Mouse (Mus musculus) intestine, postnatal 0 days (tissue): ENCODE results near the gene Map4. TPM values are rescaled to one million over a fixed set of nuclear protein-coding genes. Genes with fewer than 3 reads are reported as not detected.

ENCODE experiments used
- ATAC-seq: fragments of 200-750 bp; cut with Nextera tagmentation; 2 replicates; pipeline ENCODE4 v1.8.0; 2017; ENCODE audit warnings: mild to moderate bottlenecking, moderate TSS enrichment, moderate library complexity
- H3K27ac ChIP-seq: fragments of 300-500 bp; sonication (generic); 2 replicates; pipeline ENCODE4 v1.5.1; 2014; ENCODE audit warnings: mild to moderate bottlenecking, low read depth, low read length, moderate library complexity
- H3K27me3 ChIP-seq: fragments of 300-500 bp; sonication (generic); replicated peaks from 2 replicates; pipeline ENCODE4 v1.6.1; 2014; ENCODE audit warnings: low read length, mixed read lengths; ENCODE audit not compliant: control insufficient read depth, insufficient read depth
- H3K36me3 ChIP-seq: fragments of 300-500 bp; sonication (generic); 2 replicates; pipeline ENCODE4 v1.6.1; 2014; ENCODE audit warnings: mild to moderate bottlenecking, moderate library complexity; ENCODE audit not compliant: control insufficient read depth, insufficient read depth
- H3K4me1 ChIP-seq: fragments of 300-500 bp; sonication (generic); replicated peaks from 2 replicates; pipeline ENCODE4 v1.6.1; 2014; ENCODE audit warnings: antibody characterized with exemption, low read length, mixed read lengths; ENCODE audit not compliant: control insufficient read depth, insufficient read depth
- H3K4me2 ChIP-seq: fragments of 300-500 bp; sonication (generic); replicated peaks from 2 replicates; pipeline ENCODE4 v1.6.1; 2014; ENCODE audit warnings: low read depth, mild to moderate bottlenecking, moderate library complexity
- H3K4me3 ChIP-seq: fragments of 300-500 bp; sonication (generic); 2 replicates; pipeline ENCODE4 v1.5.1; 2014; ENCODE audit warnings: low read depth, low read length
- H3K9ac ChIP-seq: fragments of 300-500 bp; sonication (generic); 2 replicates; pipeline ENCODE4 v1.6.1; 2014; ENCODE audit warnings: mild to moderate bottlenecking, low read depth, low read length
- H3K9me3 ChIP-seq: fragments of 300-500 bp; sonication (generic); 2 replicates; pipeline ENCODE4 v1.6.1; 2016; ENCODE audit warnings: mixed run types; ENCODE audit not compliant: control insufficient read depth
- CTCF ChIP-seq: sonication (generic); IDR thresholded peaks from 2 replicates; pipeline ENCODE4 v1.5.1; 2016; ENCODE audit warnings: low read depth, mild to moderate bottlenecking, control low read depth, antibody characterized with exemption, moderate library complexity
- WGBS: fragments of 180-500 bp; shearing (Covaris S2); extraction: QIAGEN DNeasy Blood & Tissue Kit; methylation state at CpG from one replicate; pipeline ENCODE4 v1.1.7; 2014; 5-methylcytosine and 5-hydroxymethylcytosine counted together
- polyA plus RNA-seq: library from polyadenylated mRNA; unstranded; fragments of >200 nt; fragmentation: Nextera tagmentation; extraction: Ambion mirVana; gene quantifications from 2 replicates; pipeline ENCODE4 v1.2.1, GENCODE M21; 2015

The Map4 gene
- polyA plus RNA-seq, 1 experiment from 2014 or later = 26.0 TPM

- H3K27ac ChIP-seq = 0 out of 2 replicates have a peak overlapping the region, but pooled peaks have one; percentile 30
- H3K9ac ChIP-seq = 0 out of 2 replicates have a peak overlapping the region, but pooled peaks have one; percentile 11
- peaks cover 47% of the 10 kb centered on the region for H3K36me3 ChIP-seq
- no peaks in the 10 kb centered on the region for H3K27me3 ChIP-seq
- H3K4me2 ChIP-seq = no peak overlapping the region
- H3K9me3 ChIP-seq = no peaks in the 10 kb centered on the region
- TF ChIP-seq CTCF = peak; percentile 90
- peak; percentile 64 for ATAC-seq
- H3K4me1 ChIP-seq = 0 out of 2 replicates have a peak, but pooled peaks cover 8% of the 10 kb centered on the region
- WGBS = 25% methylated on average over 6 of the region's 6 CpGs
- no peak overlapping the region for H3K4me3 ChIP-seq
Observed at GRCm38 (mm10) chr9:109894413-109895090, 36.7 kb upstream of the Map4 start.

- Histone ChIP-seq H3K9me3 (no peaks in the 10 kb centered on the region), H3K4me3 (no peak overlapping the region), H3K4me1 (0 out of 2 replicates have a peak, but pooled peaks cover 8% of the 10 kb centered on the region), H3K27ac (peak overlapping the region; percentile 50; the same call in 1 of the 2 replicates), H3K4me2 (peak overlapping the region; percentile 38; the same call in 1 of the 2 replicates), H3K9ac (no peak overlapping the region), H3K36me3 (peaks cover 37% of the 10 kb centered on the region), H3K27me3 (no peaks in the 10 kb centered on the region)
- ATAC-seq = peak; percentile 74
- WGBS = 30% methylated on average over 6 of the region's 6 CpGs
- no peak for TF ChIP-seq CTCF
Observed at GRCm38 (mm10) chr9:109895593-109895992, 35.7 kb upstream of the Map4 start.

GRCm38 (mm10) chr9:109896253-109897150, 34.8 kb upstream of the Map4 start:
- Histone ChIP-seq H3K27me3 (no peaks in the 10 kb centered on the region), H3K4me1 (0 out of 2 replicates have a peak, but pooled peaks cover 8% of the 10 kb centered on the region), H3K27ac (peak overlapping the region; percentile 17), H3K9me3 (no peaks in the 10 kb centered on the region), H3K9ac (no peak overlapping the region), H3K4me2 (0 out of 2 replicates have a peak overlapping the region, but pooled peaks have one; percentile 17), H3K36me3 (peaks cover 28% of the 10 kb centered on the region), H3K4me3 (no peak overlapping the region)
- ATAC-seq = peak; percentile 14; the same call in 1 of the 2 replicates
- 43% methylated on average over 8 of the region's 8 CpGs for WGBS
- TF ChIP-seq CTCF = no peak

- Histone ChIP-seq H3K36me3 (peaks cover 13% of the 10 kb centered on the region), H3K27ac (0 out of 2 replicates have a peak overlapping the region, but pooled peaks have one; percentile 35), H3K4me3 (no peak overlapping the region), H3K9ac (no peak overlapping the region), H3K9me3 (no peaks in the 10 kb centered on the region), H3K4me1 (0 out of 2 replicates have a peak, but pooled peaks cover 8% of the 10 kb centered on the region), H3K27me3 (no peaks in the 10 kb centered on the region), H3K4me2 (no peak overlapping the region)
- ATAC-seq = no peak
- no peak for TF ChIP-seq CTCF
- WGBS = 42% methylated on average over 2 of the region's 2 CpGs
Observed at GRCm38 (mm10) chr9:109898027-109898426, 33.2 kb upstream of the Map4 start.

GRCm38 (mm10) chr9:109899361-109899760, 31.9 kb upstream of the Map4 start:
- Histone ChIP-seq H3K4me2 (no peak overlapping the region), H3K27ac (no peak overlapping the region), H3K27me3 (no peaks in the 10 kb centered on the region), H3K9ac (no peak overlapping the region), H3K4me1 (0 out of 2 replicates have a peak, but pooled peaks cover 8% of the 10 kb centered on the region), H3K9me3 (no peaks in the 10 kb centered on the region), H3K36me3 (no peaks in the 10 kb centered on the region), H3K4me3 (no peak overlapping the region)
- 48% methylated on average over 12 of the region's 15 CpGs for WGBS
- no peak for TF ChIP-seq CTCF
- ATAC-seq = no peak

- Histone ChIP-seq H3K27ac (no peak overlapping the region), H3K4me3 (no peak overlapping the region), H3K9ac (no peak overlapping the region), H3K27me3 (no peaks in the 10 kb centered on the region), H3K9me3 (no peaks in the 10 kb centered on the region), H3K36me3 (no peaks in the 10 kb centered on the region), H3K4me1 (0 out of 2 replicates have a peak, but pooled peaks cover 8% of the 10 kb centered on the region), H3K4me2 (no peak overlapping the region)
- WGBS = 60% methylated on average over 8 of the region's 8 CpGs
- TF ChIP-seq CTCF = no peak
- no peak for ATAC-seq
Observed at GRCm38 (mm10) chr9:109899774-109900173, 31.5 kb upstream of the Map4 start.
